Mouse (Mus musculus) midbrain, embryonic 14.5 days (tissue): Measurements from ENCODE around the gene Tcte1. TPM values are rescaled to one million over a fixed set of nuclear protein-coding genes. Genes with fewer than 3 reads are reported as not detected.

Experiments used
- ATAC-seq: fragments of 200-750 bp; cut with Nextera tagmentation; 2 replicates; pipeline ENCODE4 v1.8.0; 2017; ENCODE audit warnings: moderate number of reproducible peaks, moderate library complexity; ENCODE audit not compliant: low FRiP score, low TSS enrichment
- DNase-seq: peaks from one replicate; pipeline ENCODE4 v3.0.0-alpha.2; 2015
- H3K27ac ChIP-seq: fragments of 300-500 bp; sonication (generic); replicated peaks from 2 replicates; pipeline ENCODE4 v1.5.1; 2014; ENCODE audit warnings: mild to moderate bottlenecking, low read depth, low read length, moderate library complexity
- H3K27me3 ChIP-seq: fragments of 300-500 bp; sonication (generic); 2 replicates; pipeline ENCODE4 v1.6.1; 2014; ENCODE audit warnings: low read length, control low read depth, mixed read lengths; ENCODE audit not compliant: control insufficient read depth, insufficient read depth
- H3K36me3 ChIP-seq: fragments of 300-500 bp; sonication (generic); 2 replicates; pipeline ENCODE4 v1.6.1; 2014; ENCODE audit warnings: low read length, control low read depth; ENCODE audit not compliant: control insufficient read depth, insufficient read depth
- H3K4me1 ChIP-seq: fragments of 300-500 bp; sonication (generic); 2 replicates; pipeline ENCODE4 v1.6.1; 2014; ENCODE audit warnings: mild to moderate bottlenecking, antibody characterized with exemption, low read length, control low read depth; ENCODE audit not compliant: control insufficient read depth, insufficient read depth
- H3K4me2 ChIP-seq: fragments of 300-500 bp; sonication (generic); 2 replicates; pipeline ENCODE4 v1.6.1; 2014; ENCODE audit warnings: mild to moderate bottlenecking, low read length, moderate library complexity
- H3K4me3 ChIP-seq: fragments of 300-500 bp; sonication (generic); replicated peaks from 2 replicates; pipeline ENCODE4 v1.5.1; 2014; ENCODE audit warnings: low read depth, low read length
- H3K9ac ChIP-seq: fragments of 300-500 bp; sonication (generic); replicated peaks from 2 replicates; pipeline ENCODE4 v1.6.1; 2014; ENCODE audit warnings: mild to moderate bottlenecking, low read length, moderate library complexity
- H3K9me3 ChIP-seq: fragments of 300-500 bp; sonication (generic); 2 replicates; pipeline ENCODE4 v1.6.1; 2016; ENCODE audit warnings: low read length, control low read depth, mixed read lengths; ENCODE audit not compliant: control insufficient read depth
- WGBS: fragments of 180-500 bp; shearing (Covaris S2); extraction: QIAGEN DNeasy Blood & Tissue Kit; methylation state at CpG from one replicate; pipeline ENCODE4 v1.1.7; 2014; 5-methylcytosine and 5-hydroxymethylcytosine counted together
- polyA plus RNA-seq: library from polyadenylated mRNA; unstranded; fragments of >200 nt; fragmentation: Nextera tagmentation; extraction: Ambion mirVana; gene quantifications from 2 replicates; pipeline ENCODE4 v1.2.1, GENCODE M21; 2014

The Tcte1 gene
- polyA plus RNA-seq, 1 experiment from 2014 or later = 3.0 TPM

- no peak overlapping the region for H3K4me2 ChIP-seq
- H3K27ac ChIP-seq = no peak overlapping the region
- ATAC-seq = 0 out of 2 replicates have a peak, but pooled peaks have one; percentile 21
- peaks cover 34% of the 10 kb centered on the region for H3K4me1 ChIP-seq
- WGBS = 4% methylated on average over 8 of the region's 8 CpGs
- H3K27me3 ChIP-seq = peaks cover 9% of the 10 kb centered on the region; the same call in 1 of the 2 replicates
- H3K9me3 ChIP-seq = no peaks in the 10 kb centered on the region
- H3K9ac ChIP-seq = no peak overlapping the region
- H3K36me3 ChIP-seq = peaks cover 1% of the 10 kb centered on the region
- peak; percentile 87 for DNase-seq
- H3K4me3 ChIP-seq = no peak overlapping the region
These were observed 28.7 kb downstream of the Tcte1 start for GRCm38 (mm10) chr17:45551816-45552451.

GRCm38 (mm10) chr17:45553065-45553464 is 29.8 kb downstream of the Tcte1 start:
- 86% methylated on average over 3 of the region's 3 CpGs for WGBS
- Histone ChIP-seq H3K36me3 (no peaks in the 10 kb centered on the region), H3K27ac (no peak overlapping the region), H3K4me2 (no peak overlapping the region), H3K9ac (no peak overlapping the region), H3K27me3 (no peaks in the 10 kb centered on the region), H3K4me1 (peaks cover 27% of the 10 kb centered on the region), H3K4me3 (no peak overlapping the region), H3K9me3 (no peaks in the 10 kb centered on the region)
- DNase-seq (no peak), ATAC-seq (no peak)

- 52% methylated on average over 1 of the region's 1 CpGs for WGBS
- Histone ChIP-seq H3K9me3 (no peaks in the 10 kb centered on the region), H3K4me3 (no peak overlapping the region), H3K9ac (no peak overlapping the region), H3K27ac (no peak overlapping the region), H3K4me2 (no peak overlapping the region), H3K36me3 (no peaks in the 10 kb centered on the region), H3K4me1 (peaks cover 23% of the 10 kb centered on the region), H3K27me3 (no peaks in the 10 kb centered on the region)
- ATAC-seq (no peak), DNase-seq (no peak)
These were observed 31.2 kb downstream of the Tcte1 start for GRCm38 (mm10) chr17:45554420-45554819.

GRCm38 (mm10) chr17:45555452-45556106 is 32.3 kb downstream of the Tcte1 start, which contains the start of gene Nfkbie:
Nfkbie (plus strand) TSS chr17:45555703.
- peak within 1 kb of the TSS; percentile 96 for H3K4me2 ChIP-seq
- H3K4me1 ChIP-seq = peaks cover 15% of the 10 kb centered on the region; the same call in 1 of the 2 replicates
- ATAC-seq = peak; percentile 83
- no peaks in the 10 kb centered on the region for H3K9me3 ChIP-seq
- peak within 1 kb of the TSS; percentile 66 for H3K9ac ChIP-seq
- WGBS = under 1% methylated on average over 45 of the region's 45 CpGs
- peak within 1 kb of the TSS; percentile 59 for H3K4me3 ChIP-seq
- no peaks in the 10 kb centered on the region for H3K27me3 ChIP-seq
- H3K27ac ChIP-seq = 0 out of 2 replicates have a peak within 1 kb of the TSS, but pooled peaks have one; percentile 9
- peak; percentile 94 for DNase-seq
- H3K36me3 ChIP-seq = no peaks in the 10 kb centered on the region

- H3K4me3 ChIP-seq = peak overlapping the region; percentile 59
- ATAC-seq (no peak), DNase-seq (no peak)
- peaks cover 14% of the 10 kb centered on the region; the same call in 1 of the 2 replicates for H3K4me1 ChIP-seq
- H3K9ac ChIP-seq = peak overlapping the region; percentile 66
- H3K27ac ChIP-seq = no peak overlapping the region
- 1% methylated on average over 14 of the region's 14 CpGs for WGBS
- H3K36me3 ChIP-seq = no peaks in the 10 kb centered on the region
- no peaks in the 10 kb centered on the region for H3K27me3 ChIP-seq
- H3K9me3 ChIP-seq = no peaks in the 10 kb centered on the region
- H3K4me2 ChIP-seq = peak overlapping the region; percentile 96
These were observed 32.9 kb downstream of the Tcte1 start for GRCm38 (mm10) chr17:45556107-45556489.

- ATAC-seq (no peak), DNase-seq (no peak)
- Histone ChIP-seq H3K27me3 (no peaks in the 10 kb centered on the region), H3K4me1 (peaks cover 14% of the 10 kb centered on the region; the same call in 1 of the 2 replicates), H3K4me2 (peak overlapping the region; percentile 96), H3K27ac (no peak overlapping the region), H3K36me3 (no peaks in the 10 kb centered on the region), H3K9ac (no peak overlapping the region), H3K9me3 (no peaks in the 10 kb centered on the region), H3K4me3 (peak overlapping the region; percentile 59; the same call in 1 of the 2 replicates)
- WGBS = 74% methylated on average over 3 of the region's 3 CpGs
These were observed 33.4 kb downstream of the Tcte1 start for GRCm38 (mm10) chr17:45556514-45557245.

GRCm38 (mm10) chr17:45557246-45557824 is 34.1 kb downstream of the Tcte1 start:
- no peak for ATAC-seq
- Histone ChIP-seq H3K9ac (no peak overlapping the region), H3K9me3 (no peaks in the 10 kb centered on the region), H3K27ac (no peak overlapping the region), H3K4me1 (peaks cover 10% of the 10 kb centered on the region; the same call in 1 of the 2 replicates), H3K4me2 (no peak overlapping the region), H3K36me3 (no peaks in the 10 kb centered on the region), H3K27me3 (no peaks in the 10 kb centered on the region), H3K4me3 (no peak overlapping the region)
- DNase-seq = no peak
- WGBS = 69% methylated on average over 7 of the region's 7 CpGs

GRCm38 (mm10) chr17:45557998-45558862 is 35.0 kb downstream of the Tcte1 start:
- no peak overlapping the region for H3K27ac ChIP-seq
- 77% methylated on average over 16 of the region's 16 CpGs for WGBS
- DNase-seq (no peak), ATAC-seq (no peak)
- H3K9ac ChIP-seq = no peak overlapping the region
- H3K36me3 ChIP-seq = no peaks in the 10 kb centered on the region
- H3K4me2 ChIP-seq = no peak overlapping the region
- H3K9me3 ChIP-seq = no peaks in the 10 kb centered on the region
- no peaks in the 10 kb centered on the region for H3K27me3 ChIP-seq
- no peak overlapping the region for H3K4me3 ChIP-seq
- peaks cover 10% of the 10 kb centered on the region; the same call in 1 of the 2 replicates for H3K4me1 ChIP-seq
